Mouse (Mus musculus) lung, postnatal 0 days (tissue): ENCODE data around the gene Ift52. TPM values are rescaled to one million over a fixed set of nuclear protein-coding genes. Genes with fewer than 3 reads are reported as not detected.

ENCODE experiments used
- ATAC-seq: fragments of 200-750 bp; cut with Nextera tagmentation; 2 replicates; pipeline ENCODE4 v1.8.0; 2017; ENCODE audit warnings: moderate library complexity
- DNase-seq: peaks from one replicate; pipeline ENCODE4 v3.0.0-alpha.2; 2016; ENCODE audit warnings: low spot score
- H3K27ac ChIP-seq: fragments of 300-500 bp; sonication (generic); 2 replicates; pipeline ENCODE4 v1.5.1; 2014; ENCODE audit warnings: antibody characterized with exemption, mild to moderate bottlenecking, low read length, mixed read lengths
- H3K27me3 ChIP-seq: fragments of 300-500 bp; sonication (generic); replicated peaks from 2 replicates; pipeline ENCODE4 v1.6.1; 2014; ENCODE audit warnings: low read length, mixed read lengths; ENCODE audit not compliant: insufficient read depth
- H3K36me3 ChIP-seq: fragments of 300-500 bp; sonication (generic); 2 replicates; pipeline ENCODE4 v1.6.1; 2014; ENCODE audit warnings: low read length, mixed read lengths; ENCODE audit not compliant: insufficient read depth
- H3K4me1 ChIP-seq: fragments of 300-500 bp; sonication (generic); 2 replicates; pipeline ENCODE4 v1.6.1; 2014; ENCODE audit warnings: antibody characterized with exemption, low read depth, low read length, mixed read lengths; ENCODE audit not compliant: insufficient read depth
- H3K4me2 ChIP-seq: fragments of 300-500 bp; sonication (generic); replicated peaks from 2 replicates; pipeline ENCODE4 v1.6.1; 2014; ENCODE audit warnings: low read depth, mild to moderate bottlenecking, low read length, moderate library complexity, mixed read lengths
- H3K4me3 ChIP-seq: fragments of 300-500 bp; sonication (generic); 2 replicates; pipeline ENCODE4 v1.5.1; 2014; ENCODE audit warnings: low read depth, low read length
- H3K9ac ChIP-seq: fragments of 300-500 bp; sonication (generic); replicated peaks from 2 replicates; pipeline ENCODE4 v1.6.1; 2014; ENCODE audit warnings: low read depth, mild to moderate bottlenecking
- H3K9me3 ChIP-seq: fragments of 300-500 bp; sonication (generic); 2 replicates; pipeline ENCODE4 v1.6.1; 2016; ENCODE audit warnings: low read length, mixed read lengths
- CTCF ChIP-seq: IDR thresholded peaks from 2 replicates; pipeline ENCODE4 v1.5.1; 2016; ENCODE audit warnings: antibody characterized with exemption, mild to moderate bottlenecking
- EP300 ChIP-seq: IDR thresholded peaks from 2 replicates; pipeline ENCODE4 v1.6.1; 2016; ENCODE audit warnings: antibody characterized with exemption, mild to moderate bottlenecking, control low read depth
- WGBS: fragments of 180-500 bp; shearing (Covaris S2); extraction: QIAGEN DNeasy Blood & Tissue Kit; methylation state at CpG from one replicate; pipeline ENCODE4 v1.1.7; 2014; 5-methylcytosine and 5-hydroxymethylcytosine counted together
- microRNA-seq: library from miRNA; unstranded; fragments of <30 nt; microRNA quantifications from one replicate; pipeline ENCODE4, GENCODE M21; 2016
- polyA plus RNA-seq: library from polyadenylated mRNA; unstranded; fragments of >200 nt; fragmentation: Nextera tagmentation; extraction: Ambion mirVana; gene quantifications from 2 replicates; pipeline ENCODE4 v1.2.1, GENCODE M21; 2015

Ift52 gene
- polyA plus RNA-seq, 1 experiment from 2014 or later, result 32.0 TPM

DNA sequence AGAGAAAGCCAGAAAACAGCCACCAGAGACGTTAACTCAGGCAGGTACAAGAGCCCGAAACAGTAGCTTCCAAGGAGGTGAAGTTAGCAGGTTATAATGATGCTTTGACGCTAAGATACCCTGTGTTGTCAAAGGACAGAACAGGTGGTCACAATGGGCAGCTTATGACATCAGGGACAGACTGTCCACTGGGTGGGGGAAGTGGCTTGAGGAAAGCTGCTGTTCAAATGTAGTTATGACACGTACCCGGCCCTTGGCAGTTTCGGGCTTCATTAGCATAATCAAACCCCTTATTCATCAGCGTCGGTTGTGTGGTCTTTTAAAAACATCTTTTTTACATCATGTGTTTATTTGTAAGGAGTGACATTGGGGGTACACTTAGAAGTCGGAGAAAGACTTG is 70.6 kb downstream of the Ift52 start, which contains the start of gene Gtsf1l:
Gtsf1l (minus strand) TSS at position 128 of the 400 bp plus-strand sequence.
- H3K9ac ChIP-seq, result no peak within 1 kb of the TSS
- no peak within 1 kb of the TSS for H3K4me3 ChIP-seq
- no peak within 1 kb of the TSS for H3K4me2 ChIP-seq
- no peaks in the 10 kb centered on the region for H3K9me3 ChIP-seq
- H3K27me3 ChIP-seq, result no peaks in the 10 kb centered on the region
- TF ChIP-seq EP300 (no peak), CTCF (no peak)
- H3K36me3 ChIP-seq, result no peaks in the 10 kb centered on the region
- no peak within 1 kb of the TSS for H3K27ac ChIP-seq
- ATAC-seq (no peak), DNase-seq (no peak)
- WGBS, result 77% methylated on average over 9 of the region's 9 CpGs
- no peaks in the 10 kb centered on the region for H3K4me1 ChIP-seq

DNA sequence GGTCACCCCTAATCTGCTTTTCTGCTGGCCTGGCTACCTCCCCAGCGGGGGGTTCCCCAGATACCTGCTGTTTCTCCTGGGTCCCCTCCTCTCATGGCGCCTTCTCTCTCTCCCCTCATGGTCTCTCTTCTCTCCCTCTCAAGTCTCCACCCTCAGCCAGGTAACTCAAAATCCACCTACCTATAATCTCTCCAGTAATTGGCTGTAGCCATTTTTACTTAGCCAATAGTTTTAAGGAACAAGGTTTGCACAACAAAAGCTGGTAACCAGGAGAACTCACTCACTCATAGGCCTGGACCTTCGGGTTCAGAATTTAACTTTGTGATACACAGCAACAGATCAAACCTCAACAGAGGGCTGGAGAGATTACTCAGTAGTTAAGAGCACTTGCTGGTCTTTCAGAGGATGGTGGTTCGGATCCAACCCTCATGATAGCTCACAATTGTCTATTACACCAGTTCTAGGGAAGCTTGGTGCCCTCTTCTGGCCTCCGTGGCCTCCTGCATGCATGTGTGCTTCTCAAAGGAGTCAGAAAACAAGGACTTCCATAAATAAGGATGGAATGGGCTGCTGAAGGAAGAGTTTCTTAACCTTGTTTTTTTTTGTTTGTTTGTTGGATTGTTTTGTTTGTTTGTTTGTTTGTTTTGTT is 72.4 kb downstream of the Ift52 start:
- no peak for DNase-seq
- no peak for ATAC-seq
- no peaks in the 10 kb centered on the region for H3K9me3 ChIP-seq
- no peak overlapping the region for H3K4me2 ChIP-seq
- H3K4me1 ChIP-seq, result no peaks in the 10 kb centered on the region
- no peak overlapping the region for H3K9ac ChIP-seq
- H3K27ac ChIP-seq, result no peak overlapping the region
- TF ChIP-seq EP300 (no peak), CTCF (peak; percentile 58)
- no peak overlapping the region for H3K4me3 ChIP-seq
- 77% methylated on average over 5 of the region's 5 CpGs for WGBS
- no peaks in the 10 kb centered on the region for H3K36me3 ChIP-seq
- H3K27me3 ChIP-seq, result no peaks in the 10 kb centered on the region

DNA sequence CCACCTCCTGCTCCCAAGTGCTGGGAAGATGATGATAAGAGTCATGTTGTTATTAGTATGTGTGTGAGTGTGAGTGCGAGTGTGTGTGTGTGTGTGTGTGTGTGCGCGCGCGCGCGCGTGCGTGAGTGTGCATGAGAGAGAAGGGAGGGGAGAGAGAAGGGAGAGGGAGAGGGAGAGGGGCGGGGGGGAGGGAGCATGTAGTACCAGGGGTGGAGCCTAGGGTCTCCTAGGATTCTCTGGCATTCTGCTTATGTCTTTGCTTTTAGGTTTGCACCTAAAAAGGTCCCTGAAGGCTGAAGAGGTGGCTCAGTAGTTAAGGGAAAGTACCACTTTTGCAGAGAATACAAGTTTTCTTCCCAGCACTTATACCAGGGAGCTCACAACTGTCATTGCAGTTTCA is 77.8 kb downstream of the Ift52 start:
- Histone ChIP-seq H3K36me3 (no peaks in the 10 kb centered on the region), H3K9me3 (no peaks in the 10 kb centered on the region), H3K27me3 (no peaks in the 10 kb centered on the region), H3K4me2 (no peak overlapping the region), H3K27ac (no peak overlapping the region), H3K4me1 (no peaks in the 10 kb centered on the region), H3K9ac (no peak overlapping the region), H3K4me3 (no peak overlapping the region)
- WGBS, result 85% methylated on average over 9 of the region's 10 CpGs
- DNase-seq, result no peak
- ATAC-seq, result no peak
- TF ChIP-seq EP300, result no peak
- no peak for TF ChIP-seq CTCF

Small RNA genes lying within 50 kb of the gene (microRNA-seq; reads per million reads assigned to microRNA genes)
- gene Gm22174 (not detected), gene Mir7003 (not detected)

Other genes starting within 250 kb of the Ift52 start
- gene Srsf6, start 85.8 kb upstream of the Ift52 start, polyA plus RNA-seq, result 59.2 and 77.6 TPM in 2 replicates
- gene L3mbtl1, start 73.9 kb upstream of the Ift52 start, polyA plus RNA-seq, result not detected in 2 replicates
- gene Sgk2, start 30.0 kb upstream of the Ift52 start, polyA plus RNA-seq, result 0.05 and 0.08 TPM in 2 replicates
- 1.5 and 1.8 TPM in 2 replicates for gene Mybl2, start 37.3 kb downstream of the Ift52 start, polyA plus RNA-seq
- gene Gtsf1l, start 70.5 kb downstream of the Ift52 start, polyA plus RNA-seq, result 0.35 TPM in 2 replicates
- 4.3 and 7.2 TPM in 2 replicates for gene Tox2, start 185.8 kb downstream of the Ift52 start, polyA plus RNA-seq